Mouse (Mus musculus) bone marrow macrophage, adult 2 months (primary cell): ENCODE measurements around the gene Mpp3.

Experiments
- CTCF ChIP-seq: IDR thresholded peaks from 2 replicates; pipeline ENCODE4 v1.5.1; 2012; ENCODE audit warnings: low read depth, mild to moderate bottlenecking, low read length, moderate library complexity
- POLR2A ChIP-seq: IDR thresholded peaks from 2 replicates; pipeline ENCODE4 v1.6.1; 2012; ENCODE audit warnings: mild to moderate bottlenecking, low read depth, low read length, borderline replicate concordance

DNA sequence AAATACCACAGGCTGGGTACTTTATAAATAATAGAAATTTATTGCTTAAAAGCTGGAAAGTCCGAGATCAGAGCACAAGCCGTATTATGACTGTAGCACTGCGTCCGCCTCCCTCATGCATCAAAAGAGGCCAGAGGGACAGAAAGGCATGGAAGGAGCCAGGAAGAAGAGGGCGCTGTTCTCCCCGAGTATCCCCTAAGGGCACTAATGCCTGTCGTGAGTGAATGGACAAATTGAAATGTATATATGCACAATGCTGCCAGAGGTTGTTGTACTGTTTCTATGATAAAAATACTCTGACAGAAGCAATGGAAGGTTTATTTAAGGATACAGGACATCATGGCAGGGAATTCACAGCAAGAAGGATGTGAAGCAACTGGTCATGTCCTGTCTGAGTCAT lies 1.7 kb upstream of the Mpp3 start:
- TF ChIP-seq CTCF (no peak), POLR2A (no peak)
